Mouse (Mus musculus): ENCODE measurements at regions not wholly inside any gene's neighbourhood (a gene's known extent, or its start where the extent isn't known, plus 50 kb on each side); places are given as distances from the start of the nearest gene placed in this dataset.

DNA sequence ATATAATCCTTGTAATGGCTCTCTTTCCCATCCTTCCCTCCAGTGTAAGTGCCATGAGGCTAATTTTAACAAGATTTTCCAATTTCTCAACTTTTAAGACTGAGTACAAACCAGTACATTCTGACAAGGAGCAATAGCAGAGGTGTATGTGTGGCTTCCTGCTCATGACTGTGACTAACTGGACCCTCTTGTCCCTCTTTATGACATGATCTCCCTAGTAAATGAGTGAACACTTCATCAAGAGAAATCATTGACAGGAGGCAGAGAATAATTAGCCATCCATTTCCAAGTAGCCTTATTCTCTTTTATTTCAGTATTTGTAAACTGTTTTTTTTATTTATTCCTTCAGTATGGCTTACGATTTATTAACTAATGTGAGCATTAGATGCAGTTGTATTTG is 497.7 kb upstream of the Adamts5 start:
- TF ChIP-seq POLR2A (IDR thresholded peaks at IDR 0.05; ENCODE audit: insufficient read length, low read depth) (no peak), POLR2AphosphoS2 (IDR thresholded peaks at IDR 0.05; ENCODE audit: insufficient read length, low read depth) (no peak), MYOD1 (IDR thresholded peaks at IDR 0.05; ENCODE audit: control insufficient read depth in 1 of 3, insufficient read length in 2 of 3, low read depth in 2 of 3) (no peak), SRF (IDR thresholded peaks at IDR 0.05; ENCODE audit: control insufficient read depth, insufficient read length, low read depth) (no peak), MAX (IDR thresholded peaks at IDR 0.05; ENCODE audit: low read depth) (no peak), REST (IDR thresholded peaks at IDR 0.05; ENCODE audit: insufficient read depth, insufficient read length) (no peak), CEBPB (IDR thresholded peaks at IDR 0.05; ENCODE audit: insufficient read depth, poor library complexity, severe bottlenecking) (no peak), TCF3 (IDR thresholded peaks at IDR 0.05; ENCODE audit: insufficient read length, low read depth) (no peak), E2F4 (IDR thresholded peaks at IDR 0.05; ENCODE audit: insufficient read depth) (no peak)

DNA sequence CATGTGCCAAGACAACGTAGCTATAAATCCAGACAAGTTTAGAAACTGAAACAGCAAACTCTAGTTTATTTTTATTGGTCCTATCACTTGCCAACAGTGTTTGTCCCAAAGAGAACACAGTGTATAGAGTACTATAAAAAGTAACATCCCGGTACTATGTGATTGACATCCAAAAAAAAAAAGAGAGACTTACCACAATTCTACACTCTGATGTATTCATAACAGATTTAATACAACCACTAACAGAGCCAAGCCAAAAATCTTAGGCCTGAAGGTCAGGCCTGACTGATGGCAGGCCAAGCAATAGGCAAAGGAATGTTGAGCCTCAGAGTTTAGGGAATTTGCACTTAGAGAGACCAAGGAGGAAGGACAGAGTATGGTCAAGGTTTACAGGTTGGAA is 495.9 kb upstream of the Adamts5 start:
- no peak overlapping the region for H3ac ChIP-seq (ENCODE audit: control insufficient read depth, insufficient read length)
- no peak overlapping the region for H3K4me2 ChIP-seq (ENCODE audit: low read depth)
- H3K27me3 ChIP-seq (ENCODE audit: control insufficient read depth, insufficient read depth, insufficient read length) = no peaks in the 10 kb centered on the region
- no peaks in the 10 kb centered on the region for H3K36me3 ChIP-seq (ENCODE audit: control insufficient read depth, insufficient read depth)
- no peak for TF ChIP-seq USF1 (IDR thresholded peaks at IDR 0.05; ENCODE audit: low read depth)
- TF ChIP-seq MAX (IDR thresholded peaks at IDR 0.05; ENCODE audit: low read depth) = no peak
- TF ChIP-seq TCF12 (IDR thresholded peaks at IDR 0.05; ENCODE audit: insufficient read depth, poor library complexity, severe bottlenecking) = no peak
- TF ChIP-seq CEBPB (IDR thresholded peaks at IDR 0.05; ENCODE audit: insufficient read depth, poor library complexity, severe bottlenecking) = no peak
- TF ChIP-seq POLR2A (IDR thresholded peaks at IDR 0.05; ENCODE audit: insufficient read length, low read depth) = no peak
- no peak for TF ChIP-seq MYOD1 (IDR thresholded peaks at IDR 0.05; ENCODE audit: control insufficient read depth in 1 of 3, insufficient read length in 2 of 3, low read depth in 2 of 3)
- TF ChIP-seq E2F4 (IDR thresholded peaks at IDR 0.05; ENCODE audit: insufficient read depth) = no peak
- TF ChIP-seq SRF (IDR thresholded peaks at IDR 0.05; ENCODE audit: control insufficient read depth, insufficient read length, low read depth) = no peak
- TF ChIP-seq REST (IDR thresholded peaks at IDR 0.05; ENCODE audit: insufficient read depth, insufficient read length) = no peak
- TF ChIP-seq MYOG (IDR thresholded peaks at IDR 0.05; ENCODE audit: control insufficient read depth in 1 of 3, insufficient read depth in 1 of 3, insufficient read length in 2 of 3, low read depth in 2 of 3) = no peak
- TF ChIP-seq TCF3 (IDR thresholded peaks at IDR 0.05; ENCODE audit: insufficient read length, low read depth) = no peak
- TF ChIP-seq POLR2AphosphoS2 (IDR thresholded peaks at IDR 0.05; ENCODE audit: insufficient read length, low read depth) = no peak
- H3K79me2 ChIP-seq (ENCODE audit: control insufficient read depth, insufficient read depth) = no peaks in the 10 kb centered on the region
- H3K4me3 ChIP-seq = no peak overlapping the region

More for the DNA sequence above, 497.7 kb upstream of the Adamts5 start:
- Histone ChIP-seq H3K27me3 (ENCODE audit: control insufficient read depth, insufficient read depth, insufficient read length) (no peaks in the 10 kb centered on the region), H3K4me2 (ENCODE audit: low read depth) (no peak overlapping the region), H3K4me3 (no peak overlapping the region), H3K36me3 (ENCODE audit: control insufficient read depth, insufficient read depth) (no peaks in the 10 kb centered on the region), H3ac (ENCODE audit: control insufficient read depth, insufficient read length) (no peak overlapping the region), H3K79me2 (ENCODE audit: control insufficient read depth, insufficient read depth) (no peaks in the 10 kb centered on the region)

- no peaks in the 10 kb centered on the region for H3K27me3 ChIP-seq (ENCODE audit: control insufficient read depth, insufficient read depth, insufficient read length)
- H3K79me2 ChIP-seq (ENCODE audit: control insufficient read depth, insufficient read depth) = no peaks in the 10 kb centered on the region
- TF ChIP-seq MAX (IDR thresholded peaks at IDR 0.05; ENCODE audit: low read depth) (no peak), REST (IDR thresholded peaks at IDR 0.05; ENCODE audit: insufficient read depth, insufficient read length) (no peak), MYOG (IDR thresholded peaks at IDR 0.05; ENCODE audit: control insufficient read depth in 1 of 3, insufficient read depth in 1 of 3, insufficient read length in 2 of 3, low read depth in 2 of 3) (no peak)
- no peaks in the 10 kb centered on the region for H3K36me3 ChIP-seq (ENCODE audit: control insufficient read depth, insufficient read depth)
- no peak overlapping the region for H3K4me3 ChIP-seq
- no peak overlapping the region for H3K4me2 ChIP-seq (ENCODE audit: low read depth)
- H3ac ChIP-seq (ENCODE audit: control insufficient read depth, insufficient read length) = no peak overlapping the region
These were observed 487.6 kb upstream of the Adamts5 start for GRCm38 (mm10) chr16:86389063-86389723.

- no peaks in the 10 kb centered on the region for H3K79me2 ChIP-seq (ENCODE audit: control insufficient read depth, insufficient read depth)
- no peak overlapping the region for H3K4me3 ChIP-seq
- no peak overlapping the region for H3K4me2 ChIP-seq (ENCODE audit: low read depth)
- no peaks in the 10 kb centered on the region for H3K36me3 ChIP-seq (ENCODE audit: control insufficient read depth, insufficient read depth)
- TF ChIP-seq POLR2AphosphoS2 (IDR thresholded peaks at IDR 0.05; ENCODE audit: insufficient read length, low read depth) (no peak), REST (IDR thresholded peaks at IDR 0.05; ENCODE audit: insufficient read depth, insufficient read length) (no peak), MAX (IDR thresholded peaks at IDR 0.05; ENCODE audit: low read depth) (no peak), POLR2A (IDR thresholded peaks at IDR 0.05; ENCODE audit: insufficient read length, low read depth) (no peak), MYOG (IDR thresholded peaks at IDR 0.05; ENCODE audit: control insufficient read depth in 1 of 3, insufficient read depth in 1 of 3, insufficient read length in 2 of 3, low read depth in 2 of 3) (no peak), USF1 (IDR thresholded peaks at IDR 0.05; ENCODE audit: low read depth) (no peak)
- no peaks in the 10 kb centered on the region for H3K27me3 ChIP-seq (ENCODE audit: control insufficient read depth, insufficient read depth, insufficient read length)
- H3ac ChIP-seq (ENCODE audit: control insufficient read depth, insufficient read length) = no peak overlapping the region
These were observed 486.5 kb upstream of the Adamts5 start for GRCm38 (mm10) chr16:86388128-86388527.

DNA sequence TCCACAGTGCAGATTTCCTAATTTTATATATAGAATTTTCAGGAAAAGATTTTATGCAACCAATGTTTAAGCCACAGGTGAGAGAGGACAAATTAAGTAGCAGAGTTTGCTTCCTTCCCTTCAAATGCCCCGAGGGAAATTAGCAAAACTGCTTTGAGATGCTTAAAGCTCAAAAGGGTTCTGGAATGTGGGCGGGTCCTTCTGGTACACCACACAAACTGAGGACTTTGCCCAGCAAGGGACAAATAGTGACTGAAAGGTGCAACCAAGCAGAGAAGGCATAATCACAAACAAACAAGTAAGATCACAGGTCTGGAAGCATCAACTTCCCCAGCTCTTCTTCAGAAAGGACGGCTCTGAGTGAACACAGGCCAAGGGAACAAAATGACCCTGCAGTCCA is 476.4 kb upstream of the Adamts5 start:
- H3K79me2 ChIP-seq (ENCODE audit: control insufficient read depth, insufficient read depth) = no peaks in the 10 kb centered on the region
- TF ChIP-seq POLR2AphosphoS2 (IDR thresholded peaks at IDR 0.05; ENCODE audit: insufficient read length, low read depth) (no peak), TCF12 (IDR thresholded peaks at IDR 0.05; ENCODE audit: insufficient read depth, poor library complexity, severe bottlenecking) (no peak), E2F4 (IDR thresholded peaks at IDR 0.05; ENCODE audit: insufficient read depth) (no peak)
- no peaks in the 10 kb centered on the region for H3K27me3 ChIP-seq (ENCODE audit: control insufficient read depth, insufficient read depth, insufficient read length)
- H3K4me2 ChIP-seq (ENCODE audit: low read depth) = no peak overlapping the region
- H3ac ChIP-seq (ENCODE audit: control insufficient read depth, insufficient read length) = no peak overlapping the region
- no peak overlapping the region for H3K4me3 ChIP-seq
- H3K36me3 ChIP-seq (ENCODE audit: control insufficient read depth, insufficient read depth) = no peaks in the 10 kb centered on the region

Measured in myocyte (in vitro differentiated cells).